Mouse (Mus musculus): Measurements from ENCODE around the gene Snrpa1.

DNA sequence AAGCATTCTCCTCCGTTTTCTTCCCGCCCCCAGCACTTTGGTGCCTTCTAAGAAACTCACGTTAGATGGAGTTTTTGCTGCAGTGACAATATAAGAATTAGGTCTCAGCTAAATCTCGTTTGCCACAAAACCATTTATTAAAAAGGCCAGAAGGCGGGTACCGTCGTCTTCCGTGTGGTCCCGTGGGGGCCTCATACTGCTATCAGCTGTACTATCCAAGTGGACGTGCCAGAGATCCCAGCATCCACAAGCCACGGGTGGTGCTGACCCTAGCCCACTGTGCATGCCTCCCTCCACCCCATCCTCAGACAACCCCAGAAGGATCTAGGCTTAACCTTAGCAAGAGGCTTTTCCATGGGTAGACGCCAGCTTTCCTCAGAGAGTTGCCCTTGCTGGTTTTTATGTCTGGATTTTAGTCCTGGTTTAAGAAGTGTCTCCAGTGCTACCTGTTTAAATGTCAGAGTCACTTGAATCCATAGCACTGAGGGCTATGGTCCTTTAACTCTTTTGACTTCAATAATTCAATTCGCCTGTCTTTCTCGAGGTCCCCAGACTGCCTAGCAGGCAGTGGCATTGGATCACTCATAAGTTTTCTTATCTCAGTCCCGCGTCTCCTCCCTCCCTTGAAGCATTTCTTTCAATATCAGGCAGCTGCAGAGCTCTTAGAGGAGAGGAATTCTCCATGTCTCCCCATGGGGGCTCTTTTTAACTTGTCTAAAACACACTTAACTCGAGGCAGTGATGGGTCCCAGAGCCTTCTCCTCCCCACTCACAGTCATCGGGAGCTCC lies 18.6 kb upstream of the Snrpa1 start:
- TF ChIP-seq FLI1 (IDR thresholded peaks at IDR 0.05; ENCODE audit: low read length) (no peak), GATA1 (IDR thresholded peaks at IDR 0.05; ENCODE audit: borderline replicate concordance, low read length) (no peak)
